Mouse (Mus musculus) colon, adult 2 months (tissue): ENCODE data around the gene Slc1a5. TPM values are rescaled to one million over a fixed set of nuclear protein-coding genes. Genes with fewer than 3 reads are reported as not detected.

Source experiments
- polyA plus RNA-seq: library from polyadenylated mRNA; depleted of rRNA; stranded (reverse); fragments of >200 nt; gene quantifications from 2 replicates; pipeline ENCODE4 v1.2.3, GENCODE M21; 2012; rRNA removed

Slc1a5 gene
- polyA plus RNA-seq: 192 and 201 TPM in 2 replicates

GRCm38 (mm10) chr7:16780825-16781554, at the start of gene Slc1a5:
Slc1a5 (plus strand) TSS chr7:16781340.

DNA sequence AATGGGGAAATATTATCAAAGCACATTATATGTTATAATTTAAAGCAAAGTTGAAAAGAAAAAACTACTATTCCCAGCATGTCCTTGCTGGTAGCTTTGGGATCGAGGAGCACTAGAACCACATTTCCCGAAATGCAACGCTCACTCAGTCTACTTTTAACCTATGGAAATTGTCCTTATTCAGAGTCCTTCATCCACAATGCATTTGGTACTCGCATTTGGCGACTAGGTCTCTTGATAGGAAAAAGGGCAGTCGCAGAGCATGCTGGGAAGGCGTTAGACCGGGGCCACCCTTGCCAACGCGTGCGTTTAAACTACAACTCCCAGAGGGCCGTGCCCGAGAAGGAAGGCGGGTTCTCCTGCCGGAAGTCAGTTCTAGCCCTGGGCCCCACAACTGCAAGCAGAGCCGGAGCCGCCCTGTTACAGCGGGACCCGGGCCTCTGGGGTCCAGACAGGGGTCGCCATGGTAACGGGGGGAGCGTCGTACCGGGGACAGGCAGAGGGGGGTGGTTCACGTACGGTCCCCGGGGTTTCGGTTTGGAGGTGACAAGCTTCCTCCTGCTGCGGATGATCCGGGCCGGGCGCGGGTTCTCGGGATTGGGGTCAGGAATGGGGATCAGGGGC, 43.0 kb upstream of the Slc1a5 start, which contains the start of gene Ap2s1:
Gene Ap2s1 (plus strand): TSS at position 338 of the 624 bp plus-strand sequence.

GRCm38 (mm10) chr7:16815351-16815941, 34.3 kb downstream of the Slc1a5 start, which contains the start of gene Strn4:
Strn4 (plus strand) TSS chr7:16815889.

DNA sequence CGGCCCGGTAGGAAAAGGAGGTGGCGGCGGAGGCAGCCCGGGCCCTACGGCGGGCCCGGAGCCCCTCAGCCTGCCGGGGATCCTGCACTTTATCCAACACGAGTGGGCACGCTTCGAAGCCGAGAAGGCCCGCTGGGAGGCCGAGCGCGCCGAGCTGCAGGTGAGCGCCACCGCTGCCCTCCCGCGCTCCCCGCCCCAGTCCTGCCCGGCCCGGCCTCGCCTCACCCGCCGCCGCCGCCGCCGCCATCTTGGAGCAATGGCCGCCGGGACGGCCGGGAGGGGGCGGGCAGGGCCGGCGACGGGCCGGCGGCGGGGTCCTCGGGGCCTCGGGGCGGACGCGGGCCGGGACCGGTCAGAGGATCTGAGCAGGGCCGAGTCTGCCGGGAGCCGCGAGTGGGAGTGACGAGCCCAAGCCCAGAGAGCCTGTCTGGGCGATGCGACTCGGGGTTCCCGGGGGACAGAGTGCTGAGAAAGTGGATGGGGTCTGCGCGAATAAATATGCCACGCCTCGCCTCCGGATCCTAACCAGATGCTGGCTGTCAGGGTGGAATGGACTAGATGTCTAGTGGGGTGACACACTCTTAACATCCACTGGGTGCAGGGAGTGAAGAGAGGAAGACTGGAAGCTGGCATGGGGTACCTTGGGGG, 35.5 kb downstream of the Slc1a5 start, which contains the start of gene Fkrp:
Gene Fkrp (minus strand): TSS at position 258 of the 648 bp plus-strand sequence.

GRCm38 (mm10) chr7:16842645-16843063, 61.5 kb downstream of the Slc1a5 start, which contains the start of gene Prkd2:
Prkd2 (plus strand) TSS chr7:16842902.

Other genes with a start within 250 kb of the Slc1a5 start
- gene Arhgap35, start 166.3 kb upstream of the Slc1a5 start, polyA plus RNA-seq: 19.1 and 19.6 TPM in 2 replicates
- gene Ceacam15, start 105.6 kb upstream of the Slc1a5 start, polyA plus RNA-seq: not detected in 2 replicates
- gene Ceacam9, start 59.4 kb upstream of the Slc1a5 start, polyA plus RNA-seq: not detected in 2 replicates
- gene Ap2s1, start 42.9 kb upstream of the Slc1a5 start, polyA plus RNA-seq: 375 and 448 TPM in 2 replicates
- 133 and 140 TPM in 2 replicates for gene Strn4, start 34.5 kb downstream of the Slc1a5 start, polyA plus RNA-seq
- 27.4 and 39.2 TPM in 2 replicates for gene Fkrp, start 35.4 kb downstream of the Slc1a5 start, polyA plus RNA-seq
- gene Prkd2, start 61.6 kb downstream of the Slc1a5 start, polyA plus RNA-seq: 44.3 and 45.8 TPM in 2 replicates
- gene Dact3, start 94.0 kb downstream of the Slc1a5 start, polyA plus RNA-seq: 66.8 and 81.5 TPM in 2 replicates
- gene Gng8, start 110.4 kb downstream of the Slc1a5 start, polyA plus RNA-seq: 4.2 and 8.5 TPM in 2 replicates
- gene Ptgir, start 125.2 kb downstream of the Slc1a5 start, polyA plus RNA-seq: 3.6 and 5.5 TPM in 2 replicates
- gene Calm3, start 142.8 kb downstream of the Slc1a5 start, polyA plus RNA-seq: 462 and 594 TPM in 2 replicates
- gene Pnmal2, start 163.3 kb downstream of the Slc1a5 start, polyA plus RNA-seq: 8.9 and 9.2 TPM in 2 replicates
- gene Pnmal1, start 178.3 kb downstream of the Slc1a5 start, polyA plus RNA-seq: 0.24 and 0.31 TPM in 2 replicates
- gene Gm42372, start 201.7 kb downstream of the Slc1a5 start, polyA plus RNA-seq: 0.05 TPM in 2 replicates
- 1.7 and 2.0 TPM in 2 replicates for gene Ccdc8, start 211.4 kb downstream of the Slc1a5 start, polyA plus RNA-seq
- 346 and 370 TPM in 2 replicates for gene Ppp5c, start 246.6 kb downstream of the Slc1a5 start, polyA plus RNA-seq